Mouse (Mus musculus) hindbrain, postnatal 0 days (tissue): ENCODE measurements around the gene Man2a1. TPM values are rescaled to one million over a fixed set of nuclear protein-coding genes. Genes with fewer than 3 reads are reported as not detected.

Experiments used
- ATAC-seq: fragments of 200-750 bp; cut with Nextera tagmentation; 2 replicates; pipeline ENCODE4 v1.8.0; 2017; ENCODE audit warnings: mild to moderate bottlenecking, moderate TSS enrichment, moderate library complexity
- DNase-seq: peaks from one replicate; pipeline ENCODE4 v3.0.0-alpha.2; 2015; ENCODE audit warnings: low spot score
- H3K27ac ChIP-seq: fragments of 300-500 bp; sonication (generic); 2 replicates; pipeline ENCODE4 v1.5.1; 2014; ENCODE audit warnings: mild to moderate bottlenecking
- H3K27me3 ChIP-seq: fragments of 300-500 bp; sonication (generic); 2 replicates; pipeline ENCODE4 v1.6.1; 2014; ENCODE audit warnings: low read length, mixed read lengths; ENCODE audit not compliant: insufficient read depth
- H3K36me3 ChIP-seq: fragments of 300-500 bp; sonication (generic); 2 replicates; pipeline ENCODE4 v1.6.1; 2014; ENCODE audit warnings: low read length, mixed read lengths; ENCODE audit not compliant: insufficient read depth
- H3K4me1 ChIP-seq: fragments of 300-500 bp; sonication (generic); 2 replicates; pipeline ENCODE4 v1.6.1; 2014; ENCODE audit warnings: antibody characterized with exemption, low read length, mixed read lengths; ENCODE audit not compliant: insufficient read depth
- H3K4me2 ChIP-seq: fragments of 300-500 bp; sonication (generic); 2 replicates; pipeline ENCODE4 v1.6.1; 2014; ENCODE audit warnings: low read depth, mild to moderate bottlenecking, low read length, moderate library complexity, mixed read lengths
- H3K4me3 ChIP-seq: fragments of 300-500 bp; sonication (generic); 2 replicates; pipeline ENCODE4 v1.5.1; 2014; ENCODE audit warnings: low read length
- H3K9ac ChIP-seq: fragments of 300-500 bp; sonication (generic); replicated peaks from 2 replicates; pipeline ENCODE4 v1.6.1; 2014; ENCODE audit warnings: mild to moderate bottlenecking, low read length, moderate library complexity, mixed read lengths
- H3K9me3 ChIP-seq: fragments of 300-500 bp; sonication (generic); 2 replicates; pipeline ENCODE4 v1.6.1; 2016; ENCODE audit warnings: low read length, mixed read lengths
- CTCF ChIP-seq: IDR thresholded peaks from 2 replicates; pipeline ENCODE4 v1.5.1; 2016; ENCODE audit warnings: antibody characterized with exemption, control low read depth, low read depth
- WGBS: fragments of 180-500 bp; shearing (Covaris S2); extraction: QIAGEN DNeasy Blood & Tissue Kit; methylation state at CpG from one replicate; pipeline ENCODE4 v1.1.7; 2014; 5-methylcytosine and 5-hydroxymethylcytosine counted together
- polyA plus RNA-seq: library from polyadenylated mRNA; unstranded; fragments of >200 nt; fragmentation: Nextera tagmentation; extraction: Ambion mirVana; gene quantifications from 2 replicates; pipeline ENCODE4 v1.2.1, GENCODE M21; 2015
- total RNA-seq: library from RNA; depleted of rRNA; stranded (reverse); fragments of >200 nt; gene quantifications from 2 replicates; pipeline ENCODE4 v1.2.3, GENCODE M21; 2014

Man2a1 gene
- total and polyA plus RNA-seq, 2 experiments from 2014 or later: 3.3 to 15.8 TPM

DNA sequence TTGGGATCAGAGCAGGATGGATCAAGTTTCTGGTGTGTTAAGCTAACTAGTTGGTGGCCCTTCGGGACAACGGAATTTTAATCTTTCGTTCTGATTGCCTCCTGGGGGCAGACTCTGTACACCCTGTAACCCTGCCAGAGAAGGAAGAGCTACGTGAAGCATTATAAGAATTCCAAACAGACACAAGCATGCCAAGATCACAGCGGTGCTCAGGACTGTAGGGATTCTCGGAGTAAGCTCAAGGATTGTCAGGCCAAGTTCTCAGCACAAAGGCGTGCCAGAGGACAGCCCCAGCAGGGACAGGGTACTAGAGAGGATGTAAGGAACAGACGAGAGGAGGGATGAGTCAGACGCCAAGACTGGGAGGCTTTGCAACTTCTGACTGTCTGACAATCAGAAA lies 164.8 kb downstream of the Man2a1 start:
- Histone ChIP-seq H3K27me3 (no peaks in the 10 kb centered on the region), H3K36me3 (no peaks in the 10 kb centered on the region), H3K4me1 (no peaks in the 10 kb centered on the region), H3K4me2 (no peak overlapping the region), H3K4me3 (no peak overlapping the region), H3K9me3 (no peaks in the 10 kb centered on the region), H3K9ac (no peak overlapping the region), H3K27ac (no peak overlapping the region)
- DNase-seq (peak; percentile 44), ATAC-seq (peak; percentile 33; the same call in 1 of the 2 replicates)
- 42% methylated on average over 9 of the region's 9 CpGs for WGBS
- TF ChIP-seq CTCF: no peak

DNA sequence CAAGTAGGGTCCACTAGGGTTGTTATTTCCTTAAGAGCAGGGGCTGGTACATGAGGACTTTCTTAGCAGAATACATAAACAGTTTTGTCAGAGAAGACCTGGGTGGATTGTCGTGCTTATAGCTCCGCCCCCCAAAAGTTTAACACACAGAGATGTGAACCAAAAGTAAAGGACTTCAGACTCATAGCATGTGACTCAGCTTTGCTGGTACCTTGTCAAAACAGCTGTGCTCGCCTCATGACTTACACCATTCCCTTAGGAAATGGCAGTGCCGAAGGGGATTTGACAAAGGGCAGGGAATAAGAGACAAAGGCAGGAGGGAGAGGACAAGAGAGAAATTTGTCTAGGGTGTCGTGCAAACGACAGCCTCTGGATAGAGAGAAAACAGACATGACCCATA lies 166.0 kb downstream of the Man2a1 start:
- DNase-seq (no peak), ATAC-seq (no peak)
- Histone ChIP-seq H3K9me3 (no peaks in the 10 kb centered on the region), H3K9ac (no peak overlapping the region), H3K4me1 (no peaks in the 10 kb centered on the region), H3K4me3 (no peak overlapping the region), H3K36me3 (no peaks in the 10 kb centered on the region), H3K27ac (no peak overlapping the region), H3K4me2 (no peak overlapping the region), H3K27me3 (no peaks in the 10 kb centered on the region)
- WGBS: 69% methylated on average over 6 of the region's 6 CpGs
- no peak for TF ChIP-seq CTCF

DNA sequence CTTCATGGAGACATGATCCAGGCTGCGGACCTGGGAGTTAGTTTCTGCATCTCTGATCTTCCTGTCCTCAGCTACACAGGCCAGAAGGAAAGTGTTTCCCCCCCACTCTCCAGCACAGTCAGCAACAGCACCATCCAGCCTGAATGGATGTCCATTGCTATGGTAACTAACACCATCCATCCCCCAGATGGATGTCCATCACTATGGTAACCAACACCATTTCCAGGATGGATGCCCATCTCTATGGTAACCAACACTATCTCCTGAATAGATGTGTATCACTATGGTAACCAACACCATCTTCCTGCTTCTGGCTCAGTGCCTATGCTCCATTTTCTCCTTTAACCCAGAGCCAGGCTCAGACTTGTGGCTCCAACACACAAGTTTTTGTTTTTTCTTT lies 169.7 kb downstream of the Man2a1 start:
- Histone ChIP-seq H3K36me3 (no peaks in the 10 kb centered on the region), H3K4me2 (no peak overlapping the region), H3K4me1 (no peaks in the 10 kb centered on the region), H3K27ac (no peak overlapping the region), H3K27me3 (no peaks in the 10 kb centered on the region), H3K4me3 (no peak overlapping the region), H3K9ac (no peak overlapping the region), H3K9me3 (no peaks in the 10 kb centered on the region)
- TF ChIP-seq CTCF: no peak
- peak; percentile 83 for DNase-seq
- peak; percentile 94 for ATAC-seq
- WGBS: 81% methylated on average over 1 of the region's 1 CpGs

DNA sequence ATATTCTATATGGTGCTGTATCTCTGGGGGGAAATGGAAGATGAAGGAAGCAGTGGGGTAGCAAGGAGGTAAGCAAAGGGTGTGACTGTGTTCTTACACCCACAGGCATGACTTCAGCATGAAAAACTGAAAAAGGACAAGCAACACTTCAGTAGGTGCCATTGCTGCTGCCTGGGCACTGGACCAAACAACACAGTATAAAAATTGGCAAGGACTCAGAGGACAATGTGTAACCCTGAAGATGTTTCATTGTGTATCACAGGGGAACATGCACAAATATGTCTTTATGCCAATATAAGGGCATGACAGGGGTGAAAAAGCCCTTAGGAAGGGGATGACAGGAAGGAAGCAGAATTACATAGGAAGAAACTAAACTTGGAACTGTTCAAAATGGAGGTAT lies 172.1 kb downstream of the Man2a1 start:
- H3K4me2 ChIP-seq: no peak overlapping the region
- H3K9ac ChIP-seq: no peak overlapping the region
- TF ChIP-seq CTCF: no peak
- no peaks in the 10 kb centered on the region for H3K4me1 ChIP-seq
- H3K36me3 ChIP-seq: no peaks in the 10 kb centered on the region
- no peak overlapping the region for H3K4me3 ChIP-seq
- DNase-seq (no peak), ATAC-seq (no peak)
- no peaks in the 10 kb centered on the region for H3K9me3 ChIP-seq
- H3K27ac ChIP-seq: no peak overlapping the region
- no peaks in the 10 kb centered on the region for H3K27me3 ChIP-seq

DNA sequence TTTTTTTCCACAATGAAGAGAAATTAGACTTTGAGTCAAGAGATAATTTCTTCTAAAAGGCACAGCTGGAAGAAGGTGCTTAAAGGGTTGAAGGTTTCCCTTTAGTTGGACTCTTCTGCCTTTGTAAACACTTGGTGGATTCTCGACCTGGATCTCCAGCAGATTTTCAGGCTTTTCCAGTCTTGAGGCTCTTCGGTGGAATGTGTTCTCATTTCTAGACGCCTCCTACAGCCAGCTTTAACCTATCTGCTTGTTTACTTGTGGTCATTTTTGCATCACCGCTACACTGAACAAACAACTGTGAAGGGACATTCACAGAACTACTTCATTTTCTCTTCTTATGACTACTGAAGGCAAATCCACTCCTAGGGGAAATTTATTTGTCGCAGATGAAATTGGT lies 173.7 kb downstream of the Man2a1 start:
- ATAC-seq: no peak
- DNase-seq: no peak
- TF ChIP-seq CTCF: no peak
- no peak overlapping the region for H3K4me2 ChIP-seq
- no peak overlapping the region for H3K9ac ChIP-seq
- no peak overlapping the region for H3K27ac ChIP-seq
- H3K4me1 ChIP-seq: no peaks in the 10 kb centered on the region
- 89% methylated on average over 5 of the region's 5 CpGs for WGBS
- no peaks in the 10 kb centered on the region for H3K9me3 ChIP-seq
- no peaks in the 10 kb centered on the region for H3K27me3 ChIP-seq
- no peaks in the 10 kb centered on the region for H3K36me3 ChIP-seq
- H3K4me3 ChIP-seq: no peak overlapping the region

DNA sequence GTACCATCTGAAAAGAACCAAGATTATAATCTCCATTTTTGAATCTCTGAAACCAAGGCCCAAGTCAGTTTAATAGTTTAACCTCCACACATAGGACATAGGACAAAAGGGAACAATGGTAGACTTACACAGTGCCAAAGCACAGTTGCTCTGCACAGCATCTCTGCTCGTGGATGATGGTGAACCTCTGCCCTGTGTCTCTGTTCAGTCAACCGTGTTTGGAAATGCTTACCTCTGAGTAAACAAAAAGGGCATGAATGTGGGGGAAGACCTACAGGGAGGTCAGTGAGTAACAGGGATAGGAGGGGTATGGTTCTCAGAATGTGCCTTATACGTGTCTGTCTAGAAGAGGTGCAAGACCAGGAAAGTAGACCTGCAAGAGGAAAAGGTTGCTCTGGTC lies 177.8 kb downstream of the Man2a1 start:
- Histone ChIP-seq H3K4me1 (no peaks in the 10 kb centered on the region), H3K9me3 (no peaks in the 10 kb centered on the region), H3K4me2 (no peak overlapping the region), H3K27me3 (no peaks in the 10 kb centered on the region), H3K27ac (no peak overlapping the region), H3K9ac (no peak overlapping the region), H3K36me3 (no peaks in the 10 kb centered on the region), H3K4me3 (no peak overlapping the region)
- WGBS: 53% methylated on average over 3 of the region's 3 CpGs
- TF ChIP-seq CTCF: no peak
- ATAC-seq: no peak
- no peak for DNase-seq

DNA sequence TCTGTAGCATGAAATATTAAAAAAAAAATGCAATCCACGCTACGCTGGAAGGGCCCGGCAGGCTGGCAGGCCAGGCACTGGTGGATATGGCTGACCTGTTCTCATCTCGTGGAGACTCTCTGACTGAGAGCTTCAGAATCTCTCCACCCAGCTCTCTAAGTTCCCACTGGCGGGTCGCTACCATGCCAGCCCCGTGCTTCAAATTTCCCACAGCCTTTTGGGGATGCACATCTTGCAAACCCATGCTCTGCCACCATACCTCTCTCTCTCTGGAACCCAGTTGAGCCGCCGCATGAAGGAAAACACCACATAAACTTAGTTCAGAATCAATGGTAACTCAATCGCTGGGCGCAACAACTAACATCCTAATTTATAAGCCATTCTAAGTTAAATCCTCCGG lies 178.2 kb downstream of the Man2a1 start:
- Histone ChIP-seq H3K9me3 (no peaks in the 10 kb centered on the region), H3K4me3 (no peak overlapping the region), H3K4me1 (no peaks in the 10 kb centered on the region), H3K36me3 (no peaks in the 10 kb centered on the region), H3K4me2 (no peak overlapping the region), H3K9ac (no peak overlapping the region), H3K27me3 (no peaks in the 10 kb centered on the region), H3K27ac (no peak overlapping the region)
- ATAC-seq (no peak), DNase-seq (no peak)
- TF ChIP-seq CTCF: no peak
- 95% methylated on average over 12 of the region's 12 CpGs for WGBS
